9 mouse cellular contexts compared by ENCODE assay signal in genomic region chr12:5087787-5088519, GRCm38 (mm10).
A peak's percentile ranks its signal among the peaks of the same experiment; 100 is the strongest.
DNase-seq lines count a peak whose midpoint lies in the region; ATAC-seq lines count a peak whose summit lies in the region.
"Had no signal": no experiment of that assay in that cellular context is flagged by ENCODE, and none has a peak within 500 bp of the region (broad histone marks: within the 10 kb centered on the region; RNA-seq: fewer than 3 reads in every experiment).

No protein-coding gene starts in this region.

- H3K9me3 ChIP-seq in forebrain, embryonic 16.5 days (ENCODE audit: control insufficient read depth, low read length): no peaks in the 10 kb centered on the region

- no peaks in the 10 kb centered on the region for H3K27me3 ChIP-seq in forebrain, embryonic 16.5 days (replicated peaks; ENCODE audit: control insufficient read depth, insufficient read depth, low read length)

- WGBS in forebrain, embryonic 16.5 days: 9% methylated on average over 10 of the region's 10 CpGs

- ATAC-seq in forebrain, embryonic 16.5 days: peak; percentile 90
- ATAC-seq in megakaryocyte progenitor cell, adult 5-6 weeks (replicated peaks; ENCODE audit: poor library complexity): no peak

- H3K4me1 ChIP-seq in forebrain, embryonic 16.5 days (replicated peaks; ENCODE audit: control insufficient read depth, insufficient read depth, low read length): peaks cover 25% of the 10 kb centered on the region

- peaks cover 17% of the 10 kb centered on the region for H3K36me3 ChIP-seq in forebrain, embryonic 16.5 days (ENCODE audit: control insufficient read depth, insufficient read depth)

- H3K9ac ChIP-seq in forebrain, embryonic 16.5 days (replicated peaks; ENCODE audit: low read depth, low read length): no peak overlapping the region
- H3K9ac ChIP-seq: liver, embryonic 14.5 days had no signal

- peak; percentile 21 for DNase-seq in adrenal gland, adult 2 months
- no peak for DNase-seq in adrenal gland, postnatal 4 days (ENCODE audit: low spot score in 2 of 2)
- peak; percentile 8 to 13 for DNase-seq in adrenal gland, postnatal 36 days
- DNase-seq in kidney, adult 11 months: peak; percentile 36
- DNase-seq in left cerebral cortex, postnatal 4 days: peak; percentile 78
- DNase-seq in right cerebral cortex, postnatal 4 days: peak; percentile 43

- intact Hi-C loops in left cerebral cortex, postnatal 4 days (cut with DNase I): no loop called here

- H3K4me3 ChIP-seq in forebrain, embryonic 16.5 days (replicated peaks; ENCODE audit: low read length): no peak overlapping the region

- peak overlapping the region; percentile 83 for H3K27ac ChIP-seq in forebrain, embryonic 16.5 days (ENCODE audit: low read length)
- H3K27ac ChIP-seq: liver, embryonic 14.5 days had no signal

- H3K4me2 ChIP-seq in forebrain, embryonic 16.5 days (ENCODE audit: low read length): no peak overlapping the region; the same call in 1 of the 2 replicates

Comparison
In these comparisons a context has a peak if more than half of its experiments do, and no peak if none do; other contexts are left out.
1. DNase-seq: peak in adrenal gland, adult 2 months (single experiment), adrenal gland, postnatal 36 days (2 of 2), kidney, adult 11 months (single experiment), left cerebral cortex, postnatal 4 days (single experiment) and right cerebral cortex, postnatal 4 days (single experiment); none in adrenal gland, postnatal 4 days (0 of 2).